Mouse (Mus musculus) MEL-GATA-1-ER (cell line): ENCODE data around the gene Tox2.

Source experiments
- DNase-seq: peaks from one replicate; pipeline ENCODE4 v3.0.0-alpha.2; 2012; ENCODE audit warnings: low read depth; ENCODE audit errors: extremely low read depth

Tox2 gene

DNA sequence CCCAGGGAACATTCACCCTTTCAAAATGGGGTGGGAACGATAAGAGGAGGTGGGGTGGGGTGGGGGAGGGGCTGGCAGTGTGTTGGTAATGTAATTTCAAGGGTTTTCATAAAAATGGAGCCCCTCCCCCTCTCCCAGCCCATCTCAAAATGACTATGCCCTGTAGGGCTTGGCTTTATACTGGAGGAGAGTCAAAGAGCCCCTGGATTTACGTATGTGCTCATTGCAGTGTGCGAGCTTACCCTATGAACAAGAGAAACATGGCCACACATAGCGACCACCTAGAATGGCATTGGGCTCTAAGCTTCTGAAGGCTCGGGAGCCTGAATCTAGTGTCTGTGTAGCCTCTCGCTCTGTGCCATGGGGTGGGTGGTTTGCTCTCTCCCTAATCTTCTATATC is 51.3 kb downstream of the Tox2 start:
- DNase-seq: no peak

DNA sequence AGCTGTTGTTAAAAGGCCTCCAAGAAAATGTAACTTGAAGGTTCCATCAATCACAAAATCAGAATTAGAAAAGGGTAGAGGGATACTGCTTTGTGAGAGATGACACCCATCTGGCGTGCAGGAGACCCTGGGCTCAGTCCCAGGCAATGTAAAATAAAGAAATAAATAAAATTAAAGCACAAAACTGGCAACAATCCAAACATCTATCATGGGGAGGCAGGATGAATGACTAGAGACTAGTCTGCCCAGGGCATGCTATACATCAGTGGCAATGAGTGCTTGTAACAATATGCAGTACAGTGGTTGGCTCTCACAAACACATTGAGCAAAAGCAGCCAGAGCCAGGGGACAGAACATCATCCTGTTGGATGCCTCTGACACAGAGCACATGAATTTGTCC is 53.8 kb downstream of the Tox2 start:
- no peak for DNase-seq

DNA sequence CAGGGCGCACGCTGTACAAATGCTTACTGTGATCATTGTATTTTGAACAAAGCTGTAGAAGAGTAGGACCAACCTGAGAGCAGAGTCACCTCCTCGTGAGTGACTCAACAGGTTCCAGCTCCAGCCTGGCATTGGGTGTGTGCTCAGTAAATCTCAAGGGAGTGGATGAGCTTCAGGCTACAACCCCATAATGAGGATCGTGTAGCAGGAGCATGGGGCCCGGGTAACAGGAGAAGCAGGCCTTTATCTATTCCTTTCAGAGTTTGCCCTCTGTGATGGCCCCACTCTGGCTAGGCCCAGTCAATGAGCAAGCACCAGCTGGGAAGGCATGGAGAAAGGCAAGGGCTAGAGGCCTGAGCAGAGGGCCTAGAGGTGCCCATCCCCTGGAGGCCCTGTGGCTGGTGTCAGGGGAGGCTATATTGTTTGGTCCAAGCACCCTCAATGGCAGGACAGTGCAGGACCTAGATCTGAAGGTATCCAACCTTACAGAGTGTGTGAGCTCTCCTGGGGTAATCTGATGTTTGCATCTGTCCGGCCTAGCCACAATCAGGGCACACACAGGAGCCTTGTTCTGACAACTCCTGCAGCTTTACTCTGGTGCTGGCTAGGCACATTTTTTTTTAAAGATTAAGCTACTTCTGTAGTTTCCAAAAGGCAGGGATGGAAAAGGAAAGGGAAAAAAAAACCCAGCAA is 58.6 kb downstream of the Tox2 start:
- no peak for DNase-seq

DNA sequence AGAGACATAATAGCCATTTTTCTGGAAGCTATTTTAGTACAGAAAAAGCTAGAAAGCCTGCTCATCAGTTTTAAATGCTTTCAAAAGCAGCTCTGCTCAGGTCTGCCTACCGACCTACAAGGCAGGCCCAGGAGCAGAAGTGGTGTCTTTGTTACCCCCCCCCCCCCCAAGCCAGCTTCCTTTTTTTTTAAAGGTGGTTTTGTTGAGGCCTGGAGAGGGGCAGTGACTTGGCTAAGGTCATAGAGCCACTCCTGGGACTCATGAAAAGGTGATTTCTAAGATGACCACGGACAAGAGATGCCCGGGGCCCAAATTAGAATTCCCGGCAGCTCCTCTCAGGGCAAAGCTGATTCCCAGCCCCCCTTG is 59.1 kb downstream of the Tox2 start:
- no peak for DNase-seq

DNA sequence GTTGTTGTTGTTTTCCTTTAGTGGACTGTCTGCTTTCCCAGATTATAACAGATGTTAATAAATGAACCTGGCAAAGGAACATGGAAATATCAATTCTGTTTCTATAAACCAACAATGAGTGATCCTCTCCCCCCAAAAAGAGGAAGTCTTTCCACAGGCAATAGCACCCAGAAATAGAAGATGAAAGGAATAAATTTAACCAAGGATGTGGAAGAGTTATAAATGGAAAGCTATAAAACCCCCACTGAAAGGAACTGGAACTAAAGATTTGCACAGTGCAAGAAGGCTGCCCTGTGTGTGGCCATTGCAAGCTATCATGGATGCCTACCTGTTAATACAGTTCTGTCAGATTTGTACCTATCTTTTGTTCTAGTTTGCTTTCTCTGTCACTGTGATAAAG is 64.2 kb downstream of the Tox2 start:
- DNase-seq: no peak

DNA sequence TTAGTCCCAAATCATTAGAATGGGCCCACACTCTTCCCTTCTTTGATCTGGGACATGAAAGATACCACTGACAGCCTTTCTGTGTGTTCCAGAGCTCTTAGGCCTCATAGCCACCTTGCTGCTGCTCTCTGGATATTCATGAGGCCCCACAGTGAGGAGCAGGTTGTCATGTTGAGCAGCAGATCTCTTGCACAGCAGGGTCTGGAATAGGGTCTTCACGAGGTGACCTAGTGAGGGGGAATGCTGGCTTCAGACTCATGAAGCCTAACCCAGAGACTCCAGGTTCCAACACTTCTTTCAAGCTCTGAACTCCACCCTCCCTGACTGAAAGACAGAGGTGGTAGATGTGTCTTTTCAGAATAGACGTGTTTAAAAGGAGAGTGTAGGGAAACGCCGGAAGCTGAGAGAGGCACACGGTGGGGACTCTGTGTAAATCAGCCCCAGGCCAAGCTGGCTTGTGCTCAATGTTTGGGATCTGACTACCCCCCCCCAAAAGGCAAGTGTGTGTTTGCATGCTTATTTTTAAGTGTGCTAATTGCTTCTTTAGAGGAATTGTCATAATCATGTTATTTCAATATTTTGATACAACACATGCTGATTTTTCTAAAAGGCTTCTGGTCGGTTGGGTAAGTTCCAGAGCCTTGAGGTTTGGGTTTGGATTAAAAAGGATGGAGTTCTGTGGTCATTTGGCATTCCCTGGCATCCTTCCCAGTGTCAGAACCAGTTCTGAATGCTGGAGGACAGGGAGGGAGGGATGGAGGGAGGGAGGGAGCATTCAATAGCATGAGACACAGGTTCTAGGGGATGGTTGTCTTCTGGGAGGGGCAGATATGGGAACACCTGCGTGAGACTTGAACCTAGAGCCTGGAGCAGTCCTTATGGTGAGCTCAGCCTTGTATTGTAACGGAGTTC is 68.9 kb downstream of the Tox2 start:
- no peak for DNase-seq

DNA sequence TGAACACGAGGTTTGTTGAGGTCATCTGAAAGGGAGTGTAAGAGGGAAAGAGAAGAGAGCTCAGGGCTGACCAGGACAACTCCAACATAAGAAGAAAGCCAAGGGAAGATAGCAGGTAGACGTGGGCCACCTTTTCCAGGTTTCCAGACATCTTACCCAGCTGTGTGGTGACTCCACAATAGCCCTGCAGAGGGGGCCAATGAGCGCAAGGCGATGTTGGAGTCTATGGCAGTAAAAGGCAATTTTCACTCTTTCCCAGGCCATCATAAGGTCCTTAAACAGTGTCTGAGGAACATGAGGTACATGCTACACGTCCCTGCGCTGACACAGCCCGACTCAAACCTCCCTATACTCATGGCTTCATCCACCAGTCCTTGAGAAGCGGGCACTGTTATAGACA is 70.9 kb downstream of the Tox2 start:
- DNase-seq: no peak

DNA sequence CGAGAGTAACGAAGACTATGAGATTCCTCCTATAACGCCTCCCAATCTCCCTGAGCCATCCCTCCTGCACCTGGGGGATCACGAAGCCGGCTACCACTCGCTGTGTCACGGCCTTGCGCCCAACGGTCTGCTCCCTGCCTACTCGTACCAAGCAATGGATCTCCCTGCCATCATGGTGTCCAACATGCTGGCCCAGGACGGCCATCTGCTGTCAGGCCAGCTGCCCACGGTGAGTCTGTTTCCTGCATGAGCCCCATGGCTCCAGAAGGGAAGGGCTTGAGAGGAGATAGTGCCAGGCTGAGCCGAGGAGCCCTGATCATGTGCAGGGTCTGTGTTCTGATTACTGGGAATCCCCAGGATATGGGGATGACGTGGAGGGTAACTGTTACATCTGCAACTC is 73.1 kb downstream of the Tox2 start:
- no peak for DNase-seq

DNA sequence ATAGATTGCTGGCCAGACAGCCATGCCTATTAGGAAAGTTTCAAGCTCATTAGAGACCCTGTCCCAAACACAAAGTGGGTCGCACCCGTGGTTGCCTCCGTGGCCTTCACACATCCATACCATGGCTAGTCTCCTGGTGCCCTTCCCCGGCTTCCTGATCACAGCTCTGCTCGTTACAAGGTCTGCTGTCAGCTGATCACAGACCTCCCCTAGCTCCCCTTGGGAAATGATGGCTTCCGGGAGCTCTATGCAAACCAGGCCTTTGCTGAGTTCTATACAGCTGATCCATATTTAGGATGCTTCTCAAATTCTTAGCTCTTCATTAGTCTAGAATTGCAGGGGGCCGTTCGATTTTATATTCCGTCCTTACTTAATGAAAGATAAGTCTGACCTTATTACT is 75.1 kb downstream of the Tox2 start:
- DNase-seq: no peak

DNA sequence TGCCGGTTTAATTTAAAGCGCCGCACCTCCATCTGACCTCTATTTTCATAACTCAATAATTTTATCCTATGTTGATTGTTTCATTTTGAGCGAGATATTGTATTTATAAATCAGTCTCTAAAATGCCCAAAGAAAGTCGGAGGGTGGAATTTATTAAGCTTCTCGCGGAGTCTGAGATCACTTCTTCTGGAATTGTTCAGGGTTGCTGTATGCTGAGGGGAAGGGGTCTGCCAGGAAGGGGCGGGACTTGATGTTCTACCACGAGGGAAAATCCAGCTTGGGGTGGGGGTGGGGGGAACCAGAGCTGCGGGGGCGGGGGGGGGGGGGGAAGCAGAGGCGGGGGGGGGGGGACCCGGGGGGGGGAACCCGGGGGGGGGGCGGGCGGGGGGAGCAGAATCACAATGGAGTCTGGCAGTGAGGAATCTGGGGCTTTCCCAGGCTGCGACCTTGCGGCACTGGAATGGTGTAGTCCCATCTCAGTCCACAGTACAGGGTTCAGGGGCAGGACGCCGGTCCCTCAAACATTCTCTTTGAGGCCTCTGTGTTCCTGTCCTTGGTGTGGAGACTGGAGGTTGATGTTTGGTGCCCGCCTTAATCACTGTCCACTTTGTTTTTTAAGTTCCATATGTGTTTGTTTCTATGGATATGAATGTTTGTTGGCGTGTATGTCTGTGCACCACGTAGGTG is 77.9 kb downstream of the Tox2 start:
- DNase-seq: no peak

DNA sequence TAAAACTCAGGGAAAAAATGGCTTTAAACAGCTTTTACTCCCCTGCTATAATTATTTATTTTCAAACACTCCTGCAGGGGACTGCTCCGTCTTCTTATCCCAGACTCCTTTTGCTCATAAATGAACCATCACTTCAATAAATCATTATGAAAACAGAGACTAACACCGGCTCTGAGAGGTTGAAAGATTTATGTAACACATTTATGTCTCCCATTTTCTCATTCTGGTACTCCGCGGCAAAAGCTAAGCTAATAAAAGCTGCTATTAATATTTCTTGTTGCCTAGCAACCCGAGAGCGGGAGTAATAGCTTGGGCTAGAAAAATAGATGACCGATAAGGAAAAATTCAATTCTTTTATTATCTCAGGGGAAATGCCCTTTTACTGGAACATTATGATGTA is 81.9 kb downstream of the Tox2 start:
- no peak for DNase-seq

DNA sequence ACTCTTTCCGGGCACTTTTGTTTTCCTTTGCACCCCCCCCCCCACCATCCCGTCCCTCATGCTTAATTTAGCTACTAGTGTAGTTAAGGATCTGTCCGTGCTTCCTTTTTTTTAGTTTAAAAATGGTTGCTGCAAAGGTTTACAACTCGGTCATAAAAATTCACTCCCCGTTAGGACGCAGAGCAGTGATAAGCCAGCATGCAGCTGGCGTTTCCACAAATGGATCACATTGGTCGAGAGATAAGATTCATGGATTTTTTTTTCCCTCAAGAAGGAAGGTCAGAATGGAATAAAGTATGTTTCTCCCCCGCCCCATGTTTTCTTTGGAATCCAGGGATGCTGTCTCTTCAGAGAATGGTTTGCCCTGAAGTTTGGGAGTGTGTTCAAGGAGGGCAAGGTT is 82.4 kb downstream of the Tox2 start:
- peak; percentile 33 for DNase-seq

DNA sequence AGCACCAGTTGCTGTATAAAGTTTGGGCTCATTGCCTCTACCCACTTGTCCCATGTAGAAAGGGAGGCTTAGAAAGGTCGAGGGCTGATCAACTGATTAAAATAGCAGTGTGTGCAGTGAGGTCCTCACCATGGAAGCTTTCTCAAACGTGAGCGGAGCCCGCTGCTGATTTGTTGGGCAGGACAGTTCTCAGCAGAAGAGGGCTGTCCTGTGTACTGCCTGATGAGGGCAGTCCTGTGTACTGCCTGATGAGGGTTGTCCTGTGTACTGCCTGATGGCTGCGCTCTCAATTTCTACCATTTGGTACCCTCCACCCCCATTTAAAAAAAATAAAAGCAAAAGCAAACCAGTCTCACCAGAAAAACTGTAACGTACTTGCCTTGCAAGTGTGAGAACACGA is 82.8 kb downstream of the Tox2 start:
- DNase-seq: peak; percentile 68

DNA sequence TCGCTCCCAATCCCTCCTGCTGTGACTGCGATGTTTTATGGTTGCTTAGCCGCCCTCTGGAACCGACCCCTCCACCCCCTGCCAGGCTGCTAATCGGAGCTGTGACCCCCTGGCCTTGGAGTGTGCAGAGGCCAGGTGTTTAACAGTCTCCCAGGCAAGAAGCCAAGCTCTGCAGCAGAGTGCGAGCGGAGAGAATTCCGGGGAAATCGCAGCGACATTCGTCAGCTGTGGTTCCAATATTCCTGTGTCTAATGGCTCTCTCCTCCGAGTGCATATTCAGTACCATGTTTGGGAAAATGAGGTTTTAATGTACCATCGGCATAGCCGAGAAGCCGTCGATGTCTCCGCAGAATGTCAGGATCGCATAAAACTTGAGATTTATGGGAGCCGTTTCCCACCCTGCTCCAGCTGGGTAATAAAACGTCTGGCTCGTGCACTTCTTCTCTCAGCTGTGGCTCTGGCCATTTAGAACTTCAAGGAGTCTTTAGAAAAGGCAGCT is 86.0 kb downstream of the Tox2 start:
- no peak for DNase-seq

DNA sequence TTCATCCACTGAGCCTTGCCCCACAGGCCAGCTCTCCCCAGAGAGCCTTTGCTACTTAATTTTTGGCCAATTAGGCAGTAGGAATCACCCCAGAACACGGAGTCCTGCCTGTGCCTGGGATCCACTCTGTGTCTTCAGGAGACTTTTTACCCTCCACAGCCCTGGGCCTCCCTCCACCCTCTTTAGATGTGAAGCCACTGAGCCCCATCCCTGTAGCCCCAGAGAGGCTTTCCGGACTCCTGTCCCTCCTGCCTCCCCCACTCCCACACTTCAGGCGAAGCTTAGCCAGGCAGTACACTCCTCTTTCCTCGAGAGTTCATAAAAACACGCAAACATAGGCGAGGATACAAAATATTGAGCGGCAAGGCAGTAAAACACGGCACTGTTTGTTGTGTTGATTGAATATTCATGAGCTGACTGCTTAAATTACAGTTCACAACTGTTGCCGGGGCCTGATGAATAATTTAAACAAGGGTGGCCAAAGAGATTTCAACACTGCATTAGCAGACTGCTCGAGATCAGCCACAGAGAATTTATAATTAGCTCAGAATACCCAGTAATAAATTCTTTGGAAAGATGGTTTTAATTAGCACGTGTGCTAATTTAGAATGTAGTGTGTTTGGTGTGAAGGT is 94.2 kb downstream of the Tox2 start:
- no peak for DNase-seq

DNA sequence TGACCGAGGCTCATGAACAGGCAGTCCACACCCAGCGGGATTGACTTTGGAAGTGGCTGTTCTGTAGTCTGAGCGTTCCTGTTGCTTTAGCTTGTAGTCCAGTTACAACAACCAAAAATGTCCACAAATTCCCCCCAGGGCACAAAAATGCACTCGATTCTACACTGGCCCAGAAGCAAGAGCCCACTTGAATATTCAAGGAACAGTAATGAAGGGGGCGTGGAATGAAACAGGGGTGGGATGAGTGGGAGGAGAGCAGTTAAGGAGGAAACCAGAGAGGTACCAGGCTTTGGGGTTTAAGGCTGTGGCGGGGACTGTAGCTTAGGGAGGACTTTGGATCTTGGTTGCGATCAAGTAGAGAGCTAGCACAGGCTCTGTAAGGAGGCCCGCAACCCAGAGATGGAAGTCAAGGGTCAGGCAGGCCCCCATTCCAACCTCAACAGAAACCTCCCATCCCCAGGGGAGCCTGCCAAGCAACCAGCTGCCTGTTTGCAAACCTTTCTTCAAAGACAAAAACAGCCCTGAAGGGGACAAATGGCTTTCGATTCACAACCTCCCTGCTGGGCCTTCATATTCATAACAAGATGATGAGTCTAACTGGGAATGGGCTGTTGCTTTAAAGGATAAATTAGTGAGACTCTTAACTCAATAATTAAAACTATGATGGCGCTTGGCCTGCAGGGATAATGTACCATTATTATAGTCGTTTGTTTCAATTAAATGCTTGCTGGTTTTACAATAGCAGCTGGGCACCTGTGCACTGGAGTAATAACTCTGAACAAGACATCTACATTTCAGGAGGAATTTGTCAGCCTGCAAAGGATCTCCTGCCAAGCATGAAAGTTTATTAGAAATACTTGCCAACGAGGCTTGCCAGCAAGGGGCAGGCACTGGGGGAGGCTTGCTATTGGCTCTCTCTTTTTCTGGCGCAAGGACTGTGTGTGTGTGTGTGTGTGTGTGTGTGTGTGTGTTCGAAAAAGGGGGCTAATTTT is 97.4 kb downstream of the Tox2 start:
- DNase-seq: no peak

DNA sequence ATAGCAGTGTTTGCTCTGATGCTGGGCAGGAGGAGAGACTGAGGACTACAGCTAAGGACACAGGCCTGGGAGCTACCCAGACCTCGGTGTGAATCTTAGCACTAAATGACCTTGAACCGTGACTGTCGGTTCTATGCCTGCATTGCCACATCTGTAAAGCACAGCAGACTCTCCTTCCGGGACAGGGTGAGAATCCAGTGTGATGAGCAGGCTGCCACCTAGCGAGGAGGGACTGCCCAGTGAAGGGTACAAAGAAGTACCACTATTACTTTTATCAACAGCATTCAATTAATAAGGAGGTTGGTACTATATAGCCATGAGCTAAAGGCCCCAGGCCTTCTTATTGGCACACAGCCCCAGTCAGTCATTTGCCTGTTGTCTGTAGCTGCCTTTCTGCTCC is 98.7 kb downstream of the Tox2 start:
- DNase-seq: no peak

DNA sequence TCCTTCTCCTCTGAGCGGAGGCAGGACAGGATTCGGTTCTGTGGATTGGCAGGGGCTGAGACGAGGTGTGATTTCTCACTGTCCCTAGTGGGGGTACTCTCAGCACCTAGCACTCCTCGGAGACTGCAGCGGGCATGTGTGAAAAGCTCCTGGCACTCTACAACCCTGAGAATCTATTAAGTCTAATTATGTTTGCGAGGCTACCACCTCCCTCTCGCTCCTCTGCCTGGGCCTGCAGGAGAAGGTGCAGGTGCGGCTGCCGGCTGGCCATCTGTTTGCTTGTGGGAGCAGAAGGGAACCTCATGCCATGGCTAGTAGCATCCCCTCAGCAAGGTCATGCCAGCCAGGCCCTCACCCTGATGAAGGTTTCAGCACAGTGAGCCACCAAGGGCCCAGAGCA is 100.1 kb downstream of the Tox2 start:
- no peak for DNase-seq

DNA sequence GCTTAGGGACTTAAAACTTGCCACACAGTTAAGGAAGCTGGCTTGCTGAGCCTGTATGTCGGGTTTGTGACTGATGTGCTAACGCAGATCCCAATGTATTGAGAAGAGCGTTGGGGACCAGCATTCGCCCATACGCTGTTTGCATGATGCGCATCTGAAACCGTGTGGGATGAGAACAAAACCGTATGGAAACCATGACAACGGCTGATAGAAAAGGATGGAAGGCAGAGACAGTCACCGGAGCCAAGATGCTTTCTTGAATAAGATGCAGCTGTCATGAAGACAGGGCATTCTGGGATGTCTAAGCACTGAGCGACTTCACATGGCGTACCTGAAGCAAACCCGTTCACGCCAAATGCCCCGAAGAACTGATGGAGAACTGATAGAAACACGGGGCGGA is 106.5 kb downstream of the Tox2 start:
- DNase-seq: no peak

DNA sequence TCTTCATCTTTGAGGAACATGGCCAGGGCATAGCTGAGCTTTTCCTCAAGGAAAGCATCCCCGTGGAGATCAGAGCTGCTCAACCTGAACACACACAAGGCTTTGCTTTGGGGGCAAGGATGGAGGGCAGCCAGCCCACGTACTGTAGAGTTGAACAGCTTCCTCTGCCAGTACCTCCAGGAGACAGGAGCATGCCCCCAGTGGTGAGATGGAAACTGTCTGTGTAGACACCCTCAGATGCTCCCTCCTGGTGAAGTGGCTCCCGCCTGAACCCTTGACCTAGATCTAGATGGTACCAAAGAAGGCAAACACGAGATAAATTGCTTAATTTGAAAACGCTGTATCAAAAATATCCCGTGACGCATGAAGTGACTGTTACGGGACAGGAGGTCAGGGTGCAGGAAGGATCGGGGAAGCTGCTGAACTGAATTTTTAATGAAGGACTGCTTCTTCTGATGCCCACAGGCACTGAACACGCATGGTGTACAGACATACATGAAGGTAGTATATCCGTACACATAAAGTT is 107.3 kb downstream of the Tox2 start:
- DNase-seq: no peak
